Mouse (Mus musculus): ENCODE measurements around the gene Svep1. TPM values are rescaled to one million over a fixed set of nuclear protein-coding genes. Genes with fewer than 3 reads are reported as not detected.

The Svep1 gene
- total RNA-seq, 1 experiment from 2014 or later = not detected

DNA sequence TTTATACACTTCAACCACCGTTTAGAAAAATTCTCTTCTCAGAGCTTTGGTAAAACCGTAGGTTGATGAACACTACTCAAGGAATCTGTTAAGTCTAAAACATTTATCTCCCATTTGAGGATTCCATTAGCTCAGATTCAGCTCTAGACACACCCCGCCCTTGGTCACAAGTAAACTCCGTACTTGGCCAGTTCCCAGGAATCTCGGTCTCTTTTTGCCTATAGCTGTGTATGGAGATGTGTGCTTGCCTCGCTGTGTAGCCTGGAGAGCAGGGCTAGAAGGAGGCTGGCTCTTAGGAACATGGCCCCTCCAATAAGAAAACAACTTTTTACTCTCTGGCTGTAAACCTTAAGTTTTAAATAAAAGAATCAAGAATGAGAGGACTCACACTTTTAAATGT lies 96.9 kb downstream of the Svep1 start:
- ATAC-seq (ENCODE audit: extremely low read depth, insufficient number of reproducible peaks, low FRiP score, poor library complexity, severe bottlenecking) = no peak

DNA sequence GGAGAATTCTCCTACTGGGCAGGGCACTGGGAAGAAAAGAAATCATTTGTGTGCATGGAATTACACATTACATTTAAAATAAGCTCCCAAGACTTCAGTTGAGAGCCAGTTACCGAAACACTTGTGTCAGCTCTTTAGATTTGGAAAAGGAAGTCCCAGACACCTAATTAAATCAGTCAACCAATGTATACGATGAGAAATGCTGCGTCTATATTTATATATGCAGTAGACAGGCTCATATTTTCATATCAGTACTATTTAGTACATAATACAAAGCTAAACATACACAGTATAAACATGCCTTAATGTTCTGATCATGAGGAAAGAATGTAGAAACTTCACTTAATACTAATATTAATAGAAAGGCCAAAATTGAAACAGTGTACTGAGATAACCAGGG lies 98.3 kb downstream of the Svep1 start:
- no peak for ATAC-seq (ENCODE audit: extremely low read depth, insufficient number of reproducible peaks, low FRiP score, poor library complexity, severe bottlenecking)

GRCm38 (mm10) chr4:58097732-58098131 lies 108.9 kb downstream of the Svep1 start:
- no peak for ATAC-seq (ENCODE audit: extremely low read depth, insufficient number of reproducible peaks, low FRiP score, poor library complexity, severe bottlenecking)

GRCm38 (mm10) chr4:58086738-58087137 lies 119.9 kb downstream of the Svep1 start:
- no peak for ATAC-seq (ENCODE audit: extremely low read depth, insufficient number of reproducible peaks, low FRiP score, poor library complexity, severe bottlenecking)

DNA sequence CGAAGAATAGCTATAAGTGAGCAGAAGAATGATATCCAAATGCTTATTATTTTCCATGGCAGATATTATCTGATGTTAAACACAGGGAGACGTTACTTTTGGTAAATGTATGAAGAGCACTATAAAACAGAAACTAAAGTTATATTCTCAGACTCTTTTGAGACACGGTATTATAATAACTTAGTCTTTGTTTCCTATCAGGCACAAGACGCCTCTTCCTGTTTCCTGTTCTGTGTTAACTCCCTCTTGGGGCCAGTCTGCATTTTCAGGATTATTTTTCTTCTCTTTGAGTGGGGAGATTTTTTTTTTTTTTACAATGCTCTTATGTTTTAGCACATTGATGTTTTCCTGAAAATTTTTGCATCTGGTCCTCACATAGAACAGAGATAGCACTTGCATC lies 120.5 kb downstream of the Svep1 start:
- no peak for ATAC-seq (ENCODE audit: extremely low read depth, insufficient number of reproducible peaks, low FRiP score, poor library complexity, severe bottlenecking)

DNA sequence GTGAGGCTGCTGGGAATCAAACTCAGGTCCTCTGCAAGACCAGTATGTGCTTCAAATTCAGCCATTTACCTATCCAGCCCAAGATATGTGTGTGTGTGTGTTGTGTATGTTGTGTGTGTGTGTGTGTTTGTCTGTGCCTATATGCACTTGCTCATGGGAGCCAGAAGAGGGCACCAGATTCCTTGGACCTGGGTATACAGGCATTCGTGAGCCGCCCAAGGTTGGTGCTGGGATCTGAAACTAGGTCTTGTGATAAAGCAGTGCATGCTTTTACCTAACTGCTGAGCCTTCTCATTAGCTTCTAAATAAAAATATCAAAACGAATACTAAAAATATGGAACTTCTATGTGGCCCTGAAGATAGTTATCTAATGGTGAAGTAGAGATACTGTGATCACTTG lies 121.3 kb downstream of the Svep1 start:
- no peak for ATAC-seq (ENCODE audit: extremely low read depth, insufficient number of reproducible peaks, low FRiP score, poor library complexity, severe bottlenecking)

DNA sequence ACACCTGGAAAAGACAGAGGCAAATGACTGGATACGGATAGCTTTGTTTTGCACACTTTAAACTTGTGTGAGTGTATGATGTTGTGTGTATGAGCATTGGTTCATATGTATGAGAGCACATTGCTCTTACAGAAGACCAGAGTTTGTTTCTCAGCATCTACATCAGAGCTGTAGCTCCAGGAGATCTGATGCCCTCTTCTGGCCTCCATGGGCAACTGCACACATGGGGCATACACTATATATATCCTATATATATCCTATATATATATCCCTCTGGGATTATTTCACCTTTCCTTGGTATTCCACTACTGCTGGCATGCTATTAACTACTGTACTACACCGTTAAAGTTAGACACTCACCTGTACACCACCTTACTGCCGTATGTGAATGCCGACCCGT lies 122.5 kb downstream of the Svep1 start:
- no peak for ATAC-seq (ENCODE audit: extremely low read depth, insufficient number of reproducible peaks, low FRiP score, poor library complexity, severe bottlenecking)

DNA sequence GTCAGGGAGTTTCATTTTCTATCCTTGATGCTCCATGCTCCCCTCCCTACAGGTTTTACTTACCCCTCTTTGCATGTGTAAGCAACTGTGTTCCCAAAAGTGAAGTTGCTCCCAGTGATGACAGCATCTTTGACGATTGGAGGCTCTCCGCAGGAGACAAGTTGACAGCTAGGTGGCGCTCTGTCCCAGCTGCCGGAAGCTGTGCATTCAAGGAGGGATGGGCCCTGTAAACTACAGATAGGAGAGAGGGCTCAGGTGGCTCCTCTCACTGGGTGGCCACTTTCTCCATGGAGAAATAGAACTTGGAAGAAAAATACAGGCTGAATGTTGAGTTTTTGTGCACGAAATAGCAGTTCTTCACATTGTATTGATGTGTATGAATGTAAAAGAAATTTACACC lies 124.1 kb downstream of the Svep1 start:
- no peak for ATAC-seq (ENCODE audit: extremely low read depth, insufficient number of reproducible peaks, low FRiP score, poor library complexity, severe bottlenecking)

DNA sequence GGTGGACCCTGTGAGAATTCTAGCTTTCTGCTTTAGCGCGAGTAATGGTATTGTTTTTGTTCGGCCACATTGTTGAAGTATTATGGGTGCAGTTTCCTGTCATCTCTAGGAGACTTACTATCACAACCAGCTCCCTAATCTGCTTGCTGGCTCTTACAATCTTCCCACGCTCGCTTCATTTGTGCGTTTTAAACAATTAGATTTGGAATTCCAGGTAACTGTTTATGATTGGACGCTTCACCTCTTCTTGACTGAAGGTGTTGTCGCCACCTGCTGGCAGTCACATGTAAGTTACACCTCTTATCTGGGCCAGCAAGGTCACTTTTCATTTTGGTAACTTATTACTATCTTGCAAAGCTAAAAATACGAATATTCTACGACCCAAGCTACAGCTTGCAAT lies 127.0 kb downstream of the Svep1 start:
- 0 out of 2 replicates have a peak, but pooled peaks have one; percentile 44 for ATAC-seq (ENCODE audit: extremely low read depth, insufficient number of reproducible peaks, low FRiP score, poor library complexity, severe bottlenecking)

- no peak for ATAC-seq (ENCODE audit: extremely low read depth, insufficient number of reproducible peaks, low FRiP score, poor library complexity, severe bottlenecking)
Measured at GRCm38 (mm10) chr4:58077950-58078349, 128.7 kb downstream of the Svep1 start.

DNA sequence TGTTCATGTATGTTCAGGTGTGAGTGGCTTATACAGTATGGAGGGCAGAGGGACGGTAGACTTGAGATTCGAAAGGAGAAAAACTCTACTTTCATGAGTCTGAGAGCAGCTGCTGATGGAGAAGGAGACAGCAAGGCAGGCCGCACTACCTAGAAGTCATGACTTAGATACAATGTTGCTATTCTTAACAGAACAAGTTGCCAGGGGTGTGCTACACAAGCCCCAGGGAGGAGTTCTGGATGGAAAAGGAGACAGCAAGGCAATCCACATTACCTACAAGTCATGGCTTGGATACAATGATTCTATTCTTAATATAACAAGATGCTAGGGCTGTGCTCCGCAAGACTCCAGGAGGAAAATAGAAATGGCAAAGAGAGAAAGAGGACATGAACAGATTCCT lies 129.1 kb downstream of the Svep1 start:
- ATAC-seq (ENCODE audit: extremely low read depth, insufficient number of reproducible peaks, low FRiP score, poor library complexity, severe bottlenecking) = no peak

- ATAC-seq (ENCODE audit: extremely low read depth, insufficient number of reproducible peaks, low FRiP score, poor library complexity, severe bottlenecking) = no peak
Measured at GRCm38 (mm10) chr4:58072888-58073287, 133.8 kb downstream of the Svep1 start.

- no peak for ATAC-seq (ENCODE audit: extremely low read depth, insufficient number of reproducible peaks, low FRiP score, poor library complexity, severe bottlenecking)
Measured at GRCm38 (mm10) chr4:58068886-58069285, 137.8 kb downstream of the Svep1 start.

DNA sequence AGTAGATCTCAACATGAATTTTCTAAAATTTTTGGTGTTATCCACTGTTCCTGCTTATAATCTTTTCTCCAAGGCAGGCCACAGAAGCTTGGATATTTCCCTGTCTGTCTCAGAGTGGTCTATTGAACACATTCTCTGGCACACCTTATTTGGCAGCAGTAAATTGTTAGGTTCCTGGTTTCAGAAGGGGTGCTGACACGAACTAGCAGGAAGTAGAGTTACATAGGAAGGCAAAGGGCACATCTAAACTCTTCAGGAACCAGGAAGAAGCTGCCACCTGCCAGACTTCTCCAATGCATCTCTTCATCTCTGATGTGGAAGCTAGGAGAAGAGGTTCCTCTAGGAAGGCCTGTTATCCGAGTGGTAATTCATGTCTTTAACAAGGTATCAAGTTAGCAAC lies 141.9 kb downstream of the Svep1 start:
- ATAC-seq (ENCODE audit: extremely low read depth, insufficient number of reproducible peaks, low FRiP score, poor library complexity, severe bottlenecking) = no peak

- ATAC-seq (ENCODE audit: extremely low read depth, insufficient number of reproducible peaks, low FRiP score, poor library complexity, severe bottlenecking) = no peak
Measured at GRCm38 (mm10) chr4:58062933-58063332, 143.7 kb downstream of the Svep1 start.

DNA sequence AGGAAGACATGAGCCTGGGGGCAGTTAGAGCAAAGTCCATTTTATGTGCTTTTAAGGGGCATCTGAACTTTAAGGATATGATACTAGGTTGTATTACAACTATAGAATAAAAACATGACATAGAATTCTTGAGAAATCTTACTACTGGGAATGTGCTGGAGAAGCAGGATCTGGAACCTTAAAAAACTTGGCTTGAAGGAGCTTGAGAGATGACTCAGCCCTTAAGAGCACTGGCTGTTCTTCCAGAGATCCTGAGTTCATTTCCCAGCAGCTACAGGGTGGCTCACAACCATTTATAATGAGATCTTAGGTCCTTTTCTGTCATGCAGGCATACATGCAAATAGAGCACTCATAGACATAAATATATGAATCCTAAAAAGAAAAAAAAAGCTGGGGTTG lies 151.0 kb downstream of the Svep1 start:
- ATAC-seq (ENCODE audit: extremely low read depth, insufficient number of reproducible peaks, low FRiP score, poor library complexity, severe bottlenecking) = no peak

GRCm38 (mm10) chr4:58054441-58054840 lies 152.2 kb downstream of the Svep1 start:
- ATAC-seq (ENCODE audit: extremely low read depth, insufficient number of reproducible peaks, low FRiP score, poor library complexity, severe bottlenecking) = no peak

GRCm38 (mm10) chr4:58050746-58051145 lies 155.9 kb downstream of the Svep1 start:
- ATAC-seq (ENCODE audit: extremely low read depth, insufficient number of reproducible peaks, low FRiP score, poor library complexity, severe bottlenecking) = no peak

DNA sequence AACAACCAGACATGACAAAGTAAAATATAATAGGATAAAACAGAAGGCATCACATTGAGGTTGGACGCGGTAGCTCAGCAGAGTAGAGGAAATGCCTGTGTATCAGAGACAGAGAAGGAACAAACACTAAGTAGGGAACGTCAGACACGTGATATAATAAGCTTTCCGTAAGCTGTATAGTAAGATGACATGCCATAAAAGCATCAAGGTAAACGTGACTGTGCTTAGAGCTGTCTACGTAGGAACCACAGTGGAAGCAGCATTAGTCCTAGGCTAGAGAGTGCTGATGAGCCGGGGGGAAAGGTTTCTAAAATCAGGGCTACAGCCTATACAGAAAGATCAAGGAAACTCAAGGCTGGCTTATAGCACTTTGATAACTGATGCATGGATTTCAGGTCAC lies 156.4 kb downstream of the Svep1 start:
- ATAC-seq (ENCODE audit: extremely low read depth, insufficient number of reproducible peaks, low FRiP score, poor library complexity, severe bottlenecking) = no peak

GRCm38 (mm10) chr4:58044833-58045232 lies 161.8 kb downstream of the Svep1 start:
- ATAC-seq (ENCODE audit: extremely low read depth, insufficient number of reproducible peaks, low FRiP score, poor library complexity, severe bottlenecking) = no peak

DNA sequence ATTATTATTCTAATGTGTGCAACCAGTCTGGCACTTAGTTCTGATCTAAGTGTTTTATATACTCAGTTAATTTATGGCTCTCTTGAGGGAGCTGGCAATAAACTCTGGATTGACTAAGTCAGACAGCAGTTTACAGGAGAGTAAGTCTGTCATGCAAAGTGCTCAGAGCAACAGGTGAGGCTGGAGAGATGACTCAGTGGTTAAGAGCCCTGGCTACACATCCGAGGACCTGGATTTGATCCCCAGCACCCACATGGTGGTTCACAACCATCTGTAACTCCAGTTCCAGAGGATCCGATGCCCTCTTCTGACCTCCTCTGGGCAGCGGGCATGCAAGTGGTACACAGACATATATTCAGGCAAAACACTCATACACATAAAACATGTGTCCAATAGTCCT lies 162.3 kb downstream of the Svep1 start:
- ATAC-seq (ENCODE audit: extremely low read depth, insufficient number of reproducible peaks, low FRiP score, poor library complexity, severe bottlenecking) = no peak

- no peak for ATAC-seq (ENCODE audit: extremely low read depth, insufficient number of reproducible peaks, low FRiP score, poor library complexity, severe bottlenecking)
Measured at GRCm38 (mm10) chr4:58040093-58040492, 166.6 kb downstream of the Svep1 start.
